Mouse (Mus musculus) liver, adult (tissue): ENCODE data around the gene Map3k6.

ENCODE experiments used
- GATA4 ChIP-seq: IDR thresholded peaks from 2 replicates; pipeline ENCODE4 v1.6.1; 2014; ENCODE audit warnings: mild to moderate bottlenecking, low read length; ENCODE audit not compliant: insufficient replicate concordance

Map3k6 gene

GRCm38 (mm10) chr4:133235415-133235814 is 5.2 kb upstream of the Map3k6 start:
- no peak for TF ChIP-seq GATA4

GRCm38 (mm10) chr4:133237911-133238310 is 2.7 kb upstream of the Map3k6 start:
- TF ChIP-seq GATA4 = no peak

DNA sequence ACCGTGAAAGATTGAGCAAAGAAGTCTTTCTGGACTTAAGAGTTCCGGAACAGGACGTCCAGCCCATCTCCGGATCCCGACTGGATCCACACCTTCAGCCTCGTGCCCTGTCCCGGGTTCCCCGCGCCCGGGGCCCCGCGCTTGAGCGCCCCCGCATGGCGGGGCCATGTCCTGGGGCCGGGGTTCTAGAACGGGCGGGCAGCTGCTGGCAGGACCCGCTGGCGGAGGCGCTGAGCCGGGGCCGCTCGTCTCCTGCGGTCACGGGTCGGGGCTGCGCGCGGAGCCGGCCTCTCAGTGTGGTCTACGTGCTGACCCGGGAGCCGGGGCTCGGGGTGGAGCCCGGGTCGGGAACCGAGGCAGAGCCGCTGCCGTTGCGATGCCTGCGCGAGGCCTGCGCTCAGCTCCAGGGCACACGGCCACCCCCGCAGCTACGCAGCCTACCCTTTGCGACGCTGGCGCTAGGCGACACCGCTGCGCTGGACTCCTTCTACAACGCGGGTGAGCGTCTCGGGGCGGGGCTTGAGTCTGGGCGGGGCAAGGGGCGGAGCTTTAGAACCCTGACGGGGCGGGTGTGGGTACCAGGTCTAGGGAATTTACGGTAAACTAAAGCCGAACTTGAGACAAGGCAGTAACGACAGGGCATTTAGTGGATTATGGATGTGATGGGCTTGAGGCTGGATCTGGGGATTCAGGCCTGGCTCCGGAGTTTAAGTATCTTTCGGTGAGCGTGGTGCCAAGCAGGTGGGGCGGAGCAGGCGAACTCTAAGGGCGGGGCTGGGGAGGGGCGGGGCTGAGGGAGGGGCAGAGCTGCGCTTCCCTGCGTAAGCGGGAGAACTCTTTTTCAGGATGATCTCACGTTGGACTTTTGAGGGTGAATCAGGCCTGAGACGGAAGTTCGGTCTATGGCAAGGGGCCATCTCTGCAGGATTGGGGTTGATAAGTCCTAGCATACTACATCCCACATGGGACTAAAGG is 603 bp downstream of the Map3k6 start:
- TF ChIP-seq GATA4 = no peak

DNA sequence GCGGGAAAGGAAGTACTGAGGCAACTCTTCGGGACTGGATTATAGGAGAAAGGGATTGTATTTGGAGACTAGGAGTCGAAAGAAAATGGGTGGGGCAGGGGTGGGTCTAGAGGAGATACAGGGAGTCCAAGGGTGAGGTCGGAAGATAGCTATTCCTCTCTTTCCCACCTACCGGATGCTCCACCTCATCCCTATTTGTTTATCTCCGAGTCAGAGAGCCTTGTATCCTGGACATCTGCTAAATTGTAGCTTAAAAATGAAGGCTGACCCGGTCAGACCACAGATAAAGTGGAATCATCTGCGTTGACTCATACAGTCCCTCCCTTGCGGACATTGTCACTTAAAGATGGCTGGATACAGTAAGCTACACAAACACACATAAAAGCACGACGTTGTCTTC is 1.3 kb downstream of the Map3k6 start:
- TF ChIP-seq GATA4 = no peak

DNA sequence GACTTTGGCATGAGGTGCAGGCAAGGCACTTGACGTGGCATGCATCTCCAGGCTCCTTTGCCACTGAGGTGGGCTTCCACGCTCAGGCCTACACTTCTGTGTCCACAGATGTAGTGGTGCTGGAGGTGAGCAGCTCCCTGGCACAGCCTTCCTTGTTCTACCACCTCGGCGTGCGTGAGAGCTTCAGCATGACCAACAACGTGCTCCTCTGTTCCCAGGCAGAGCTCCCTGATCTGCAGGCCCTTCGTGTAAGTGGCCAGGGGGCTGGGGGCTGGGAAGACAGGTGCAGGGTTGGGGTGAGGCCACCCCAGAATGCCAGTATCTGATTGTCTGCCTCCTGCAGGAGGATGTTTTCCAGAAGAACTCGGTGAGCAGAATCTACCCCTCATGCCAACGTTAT is 2.1 kb downstream of the Map3k6 start:
- TF ChIP-seq GATA4 = no peak

DNA sequence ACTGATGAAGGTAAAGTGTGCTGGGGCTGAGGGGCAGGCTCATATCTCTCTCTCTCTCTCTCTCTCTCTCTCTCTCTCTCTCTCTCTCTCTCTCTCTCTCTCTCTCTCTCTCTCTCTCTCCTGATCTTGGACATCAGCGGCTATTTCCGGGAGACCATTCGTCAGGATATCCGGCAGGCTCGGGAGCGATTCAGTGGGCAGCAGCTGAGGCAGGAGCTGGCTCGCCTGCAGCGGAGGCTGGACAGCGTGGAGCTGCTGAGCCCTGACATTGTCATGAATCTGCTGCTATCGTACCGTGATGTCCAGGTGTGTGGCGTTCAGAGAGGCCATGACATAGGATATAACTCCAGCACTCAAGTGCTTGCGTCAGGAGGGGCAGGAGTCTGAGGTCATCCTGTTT is 2.9 kb downstream of the Map3k6 start:
- no peak for TF ChIP-seq GATA4

DNA sequence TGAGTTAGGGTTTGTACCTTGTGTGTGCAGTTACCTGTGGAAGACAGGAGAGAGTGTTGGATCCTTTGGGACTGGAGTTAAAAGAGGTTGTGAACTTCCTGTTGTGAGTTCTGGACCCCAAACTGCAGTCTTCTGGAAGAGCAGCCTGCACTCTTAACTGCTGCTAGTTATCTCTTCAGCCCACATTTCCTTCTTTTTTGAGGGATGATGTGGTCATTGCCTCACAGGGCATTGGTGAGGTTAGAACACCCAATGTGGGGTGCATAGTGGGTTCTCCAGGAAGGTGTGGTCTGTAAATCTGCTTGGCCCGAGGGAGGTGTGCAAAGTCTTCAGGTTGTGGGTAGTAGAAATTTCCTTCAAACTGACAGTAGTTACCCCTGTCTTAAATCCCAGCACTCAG is 3.7 kb downstream of the Map3k6 start:
- TF ChIP-seq GATA4 = no peak

DNA sequence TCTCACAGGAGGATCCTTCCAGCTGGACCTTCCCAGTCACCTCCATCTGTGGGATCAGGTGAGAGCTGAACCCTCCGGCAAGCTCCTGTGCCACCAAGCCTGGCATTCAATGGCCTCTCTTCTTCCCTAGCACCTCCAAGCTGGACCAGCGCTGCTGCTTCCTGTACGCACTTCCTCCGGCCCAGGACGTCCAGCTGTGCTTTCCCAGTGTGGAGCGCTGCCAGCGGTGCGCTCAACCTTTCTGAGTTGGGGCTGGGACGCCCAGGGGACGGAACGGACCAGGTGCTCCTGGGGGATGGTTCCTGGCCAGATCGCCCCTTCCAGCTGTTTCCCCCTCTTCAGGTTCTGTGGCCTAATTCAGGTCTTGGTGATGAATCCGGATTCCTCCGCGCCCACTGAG is 6.5 kb downstream of the Map3k6 start:
- TF ChIP-seq GATA4 = no peak

DNA sequence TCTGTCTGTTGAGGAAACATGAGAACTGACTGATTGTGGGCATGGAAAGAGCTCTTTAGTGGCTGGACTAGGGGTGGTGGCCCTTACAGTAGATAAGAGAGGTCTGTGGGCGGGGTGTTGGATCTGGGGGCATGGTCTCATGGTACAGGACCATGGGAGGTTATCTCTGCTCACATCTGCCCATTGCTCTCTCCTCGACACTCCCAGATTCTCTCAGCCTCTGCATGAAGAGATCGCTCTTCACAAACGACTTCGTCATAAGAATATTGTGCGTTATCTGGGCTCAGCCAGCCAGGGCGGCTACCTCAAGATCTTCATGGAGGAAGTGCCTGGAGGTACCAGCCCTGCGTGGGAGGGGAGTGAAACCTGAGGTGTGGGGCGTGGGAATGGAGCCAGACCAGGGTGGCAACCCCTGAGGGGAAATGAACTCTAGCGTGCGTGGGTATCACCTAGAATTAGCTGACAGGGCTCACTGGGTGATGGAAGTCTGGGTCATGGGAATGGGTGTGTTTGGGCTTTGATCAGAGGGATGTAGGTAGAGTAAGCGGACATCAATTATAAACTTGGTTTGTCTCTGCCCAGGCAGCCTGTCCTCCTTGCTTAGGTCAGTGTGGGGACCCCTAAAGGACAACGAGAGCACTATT is 7.3 kb downstream of the Map3k6 start:
- no peak for TF ChIP-seq GATA4

DNA sequence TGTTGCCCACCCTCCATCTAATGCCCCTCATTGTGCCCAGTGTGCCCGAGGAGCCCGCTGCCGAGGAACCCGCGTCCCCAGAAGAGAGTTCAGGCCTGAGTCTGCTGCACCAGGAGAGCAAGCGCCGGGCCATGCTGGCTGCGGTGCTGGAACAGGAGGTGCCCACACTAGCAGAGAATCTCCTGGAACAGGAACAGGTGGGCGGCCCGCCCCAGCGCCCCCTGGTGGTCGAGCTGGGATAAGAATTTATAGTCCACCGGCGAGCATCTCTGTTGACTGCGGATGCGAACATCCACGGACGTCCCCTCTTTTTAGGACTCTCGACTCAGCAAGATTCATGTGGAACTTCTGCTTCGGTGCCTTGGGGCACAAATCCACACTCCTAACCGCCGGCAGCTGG is 10.0 kb downstream of the Map3k6 start:
- TF ChIP-seq GATA4 = no peak

- TF ChIP-seq GATA4 = no peak
Measured at GRCm38 (mm10) chr4:133251214-133251613, 10.6 kb downstream of the Map3k6 start.

DNA sequence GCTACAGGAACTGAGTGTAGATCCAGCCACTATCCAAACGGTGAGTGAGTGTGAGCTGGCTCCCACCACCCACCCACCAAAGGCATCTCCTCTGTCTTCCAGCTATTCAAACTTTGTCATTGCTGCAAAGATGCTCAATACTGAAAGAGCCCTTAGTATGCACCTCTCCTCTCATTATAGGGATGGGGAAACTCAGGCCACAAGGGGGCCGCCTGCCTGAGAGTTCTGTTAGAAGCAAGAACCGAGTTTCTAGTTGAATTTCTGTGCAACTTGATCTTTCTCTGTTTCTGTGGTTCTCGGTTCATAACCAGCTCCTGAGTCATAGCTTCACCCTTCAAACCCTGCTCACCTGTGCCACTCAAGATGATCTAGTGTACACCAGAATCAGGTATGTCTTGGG is 11.5 kb downstream of the Map3k6 start:
- no peak for TF ChIP-seq GATA4

DNA sequence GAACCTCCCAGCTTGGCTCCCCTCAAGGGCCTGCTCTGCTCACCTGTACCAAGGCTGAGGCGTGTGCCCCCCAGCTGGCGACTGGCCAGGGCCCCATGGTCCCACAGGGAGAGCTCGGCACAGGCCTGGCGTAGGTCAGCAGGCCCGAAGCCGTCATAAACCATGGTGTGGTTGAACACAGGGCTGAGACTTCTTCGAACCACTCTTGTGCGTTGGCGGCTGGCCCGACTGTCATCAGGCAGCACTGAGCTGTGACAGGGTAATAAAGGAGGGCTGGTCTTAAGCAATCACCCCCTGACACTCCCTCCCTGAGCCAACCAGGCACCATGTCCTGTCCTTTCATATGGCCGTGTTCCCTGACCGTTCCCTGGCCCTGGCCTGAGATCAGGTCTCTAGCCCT is 12.8 kb downstream of the Map3k6 start:
- no peak for TF ChIP-seq GATA4

DNA sequence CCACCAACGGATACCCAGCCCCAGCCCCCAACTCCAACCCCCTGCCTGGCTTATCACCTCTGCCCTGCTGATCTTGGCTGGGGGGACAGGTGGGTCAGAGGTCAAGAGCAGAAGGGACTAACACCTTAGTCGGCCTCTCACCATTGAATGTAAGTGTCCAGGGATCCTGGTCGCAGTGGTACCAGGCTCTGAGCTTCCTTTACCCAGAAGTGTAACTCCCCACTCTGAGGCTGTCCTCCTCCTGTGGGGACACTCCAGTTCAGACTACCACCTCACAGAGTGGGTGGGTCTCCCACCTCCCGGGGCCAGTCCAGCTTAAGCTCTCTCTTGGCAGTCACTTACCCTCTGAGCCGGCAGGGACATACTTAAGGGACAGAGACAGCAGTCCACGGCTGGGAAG is 14.8 kb downstream of the Map3k6 start:
- no peak for TF ChIP-seq GATA4

DNA sequence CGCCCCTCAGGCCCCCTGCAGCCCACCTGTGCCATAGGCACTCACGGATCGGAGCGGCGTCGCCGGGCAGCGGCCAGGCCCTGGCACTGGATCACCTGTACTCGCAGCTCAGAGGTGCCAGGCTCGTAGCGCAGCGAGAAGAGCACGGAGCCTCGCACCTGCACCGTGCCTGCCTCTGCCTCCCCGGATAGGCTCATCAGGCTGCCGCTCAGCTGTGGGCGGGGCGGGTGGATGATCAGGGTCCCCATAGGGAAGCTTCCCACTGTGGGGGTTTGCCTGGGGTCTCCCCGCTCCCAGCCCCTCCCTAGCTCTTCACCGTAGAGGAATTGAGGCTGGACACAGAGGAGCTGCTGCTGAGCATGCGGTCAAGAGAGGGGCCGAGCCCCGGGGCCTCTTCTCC is 16.2 kb downstream of the Map3k6 start:
- no peak for TF ChIP-seq GATA4

DNA sequence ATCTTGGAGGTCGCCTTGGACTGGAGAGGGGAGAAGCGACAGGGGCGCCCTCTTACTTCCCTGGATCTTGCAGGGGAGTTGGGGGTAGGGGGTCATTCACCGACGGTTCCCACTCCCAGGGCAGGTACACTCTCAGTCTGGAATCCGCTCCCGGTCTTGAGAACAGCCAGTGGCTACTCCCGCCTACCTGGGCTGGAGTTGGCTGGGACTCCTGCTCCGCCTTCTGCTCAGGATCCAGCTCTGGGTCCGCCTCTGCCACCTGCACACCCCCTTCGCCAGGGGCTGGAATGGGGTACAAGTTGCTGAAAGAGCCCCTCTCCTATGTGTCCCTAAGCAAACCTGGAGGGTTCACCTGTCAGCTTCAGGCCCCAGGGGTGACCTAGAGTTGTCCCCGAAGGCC is 16.6 kb downstream of the Map3k6 start:
- TF ChIP-seq GATA4 = no peak

- TF ChIP-seq GATA4 = no peak
Measured at GRCm38 (mm10) chr4:133257798-133258408, 17.3 kb downstream of the Map3k6 start.
